Mouse (Mus musculus) right cerebral cortex, postnatal 10 days (tissue): ENCODE measurements around the gene Atxn1.

Source experiments
- DNase-seq, 2 experiments: peaks; one replicate each; pipeline ENCODE4 v3.0.0; 2021; ENCODE audit warnings: low spot score in 2 of 2

Gene Atxn1

DNA sequence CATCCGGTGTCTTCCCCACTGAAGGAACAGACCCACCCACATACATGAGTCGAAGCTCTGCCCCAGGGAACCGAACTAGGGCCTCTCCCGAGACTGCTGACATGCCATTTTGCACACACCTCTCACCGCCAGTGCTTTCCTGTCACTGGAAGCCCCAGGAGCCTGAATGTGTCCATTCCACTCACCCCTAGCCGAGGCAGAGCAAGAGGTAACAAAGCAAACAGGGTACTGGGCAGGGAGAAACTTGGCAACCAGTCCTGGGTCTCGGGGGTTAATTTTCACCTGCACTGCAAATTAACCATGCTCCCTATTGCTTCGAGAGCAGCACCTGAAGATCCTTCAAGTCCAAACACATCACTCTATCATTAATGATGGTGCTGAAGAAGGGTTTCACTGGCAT, 64.0 kb downstream of the Atxn1 start:
- DNase-seq, result no peak

- no peak for DNase-seq
These were observed 67.2 kb downstream of the Atxn1 start for GRCm38 (mm10) chr13:45897571-45897970.

DNA sequence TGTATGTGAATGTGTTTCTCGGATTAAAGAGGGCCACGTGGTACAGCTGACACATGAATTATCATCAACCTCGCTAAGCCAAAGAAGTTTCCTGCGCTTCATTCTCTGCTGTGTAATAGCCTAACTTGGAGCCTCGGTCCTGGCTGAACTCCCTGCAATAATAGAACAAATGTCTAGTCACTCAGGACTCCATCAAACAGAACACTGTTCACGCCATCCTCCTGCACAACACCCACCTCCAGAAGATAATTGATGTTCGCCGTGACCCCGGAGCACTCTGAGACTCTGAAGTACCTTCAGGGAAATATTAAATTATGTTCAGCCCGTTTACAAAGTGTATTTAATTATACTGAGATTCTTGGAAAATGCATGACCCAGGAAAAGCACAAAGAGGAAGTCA, 70.0 kb downstream of the Atxn1 start:
- no peak for DNase-seq

- DNase-seq, result no peak
These were observed 70.6 kb downstream of the Atxn1 start for GRCm38 (mm10) chr13:45894234-45894633.

GRCm38 (mm10) chr13:45891073-45891472, 73.7 kb downstream of the Atxn1 start:
- DNase-seq, result no peak

DNA sequence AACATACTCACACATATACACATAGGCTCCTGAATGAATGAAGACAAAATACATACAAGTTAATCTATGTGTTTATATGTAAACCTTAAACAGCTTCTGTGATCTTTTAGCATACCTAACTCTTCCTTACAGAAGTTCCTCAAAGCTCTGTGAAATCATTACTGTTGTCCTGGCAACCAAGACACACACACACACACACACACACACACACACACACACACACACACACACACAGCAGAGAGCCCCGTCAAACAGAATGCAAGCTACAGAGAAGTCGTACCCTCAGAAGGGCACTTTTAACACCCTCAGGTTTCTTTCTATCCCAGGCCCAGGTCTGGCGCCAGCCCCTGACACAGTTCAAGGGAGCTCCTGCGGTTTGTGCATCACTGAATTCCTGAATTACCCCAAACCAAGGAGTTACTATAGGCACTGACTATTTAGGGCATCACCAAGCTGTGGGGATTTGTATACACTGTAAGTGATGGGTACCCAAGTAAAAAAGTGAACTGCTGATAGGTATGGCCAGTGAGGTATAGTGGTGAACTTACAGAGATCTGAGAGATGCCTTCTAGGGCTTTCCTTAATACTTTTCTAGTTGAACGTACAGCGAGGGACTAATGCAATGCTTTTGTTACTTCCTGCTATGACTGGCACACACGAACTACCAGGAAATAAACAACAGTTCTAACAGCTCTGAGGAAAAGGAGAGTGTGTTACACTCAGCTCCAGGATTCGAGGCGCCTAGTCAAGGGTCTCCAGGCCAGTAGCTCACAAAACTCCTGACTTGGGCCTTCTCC, 75.7 kb downstream of the Atxn1 start:
- DNase-seq, result no peak

DNA sequence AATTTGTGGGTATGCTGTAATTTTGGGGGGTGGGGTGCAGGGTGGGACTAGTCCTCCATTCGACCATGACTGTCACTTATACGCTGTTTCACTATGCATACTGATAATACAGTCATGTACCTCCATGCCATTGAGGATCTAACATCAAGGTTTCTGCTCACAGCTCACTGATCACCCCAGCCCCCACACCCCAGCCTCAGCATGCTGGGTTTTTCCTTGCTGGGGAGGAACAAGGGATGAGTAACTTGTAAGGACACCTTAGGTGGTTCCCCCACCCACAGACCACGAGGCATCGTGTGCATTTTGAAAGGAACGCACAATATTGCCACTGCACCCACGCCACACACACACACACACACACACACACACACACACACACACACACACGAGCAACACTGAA, 79.9 kb downstream of the Atxn1 start:
- no peak for DNase-seq

DNA sequence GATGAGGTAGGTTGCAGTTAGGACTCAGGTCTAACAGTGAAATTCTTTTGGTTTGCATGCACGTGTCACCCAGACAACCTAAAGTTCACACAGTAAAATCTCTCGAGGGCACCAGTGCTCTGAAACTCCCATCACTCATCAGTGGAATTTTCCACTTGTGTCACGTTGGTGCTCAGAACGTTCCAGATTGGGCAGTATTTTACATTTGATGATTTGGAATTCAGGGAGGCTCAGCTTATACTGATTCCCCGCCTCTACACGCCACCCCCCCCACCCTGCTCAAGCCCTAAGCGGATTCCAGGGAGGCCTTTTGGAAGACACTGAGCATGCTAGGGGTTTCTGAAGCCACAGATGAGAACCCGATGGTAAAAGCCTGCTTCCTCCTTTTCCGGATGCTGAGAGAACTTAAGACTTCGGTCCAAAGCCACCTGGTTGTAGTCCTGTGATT, 81.0 kb downstream of the Atxn1 start:
- DNase-seq, result no peak

GRCm38 (mm10) chr13:45882976-45883440, 81.8 kb downstream of the Atxn1 start:
- DNase-seq, result no peak

GRCm38 (mm10) chr13:45880543-45880845, 84.3 kb downstream of the Atxn1 start:
- no peak for DNase-seq

GRCm38 (mm10) chr13:45879746-45880542, 84.9 kb downstream of the Atxn1 start:
- DNase-seq, result no peak

- no peak for DNase-seq
These were observed 87.9 kb downstream of the Atxn1 start for GRCm38 (mm10) chr13:45876939-45877338.

DNA sequence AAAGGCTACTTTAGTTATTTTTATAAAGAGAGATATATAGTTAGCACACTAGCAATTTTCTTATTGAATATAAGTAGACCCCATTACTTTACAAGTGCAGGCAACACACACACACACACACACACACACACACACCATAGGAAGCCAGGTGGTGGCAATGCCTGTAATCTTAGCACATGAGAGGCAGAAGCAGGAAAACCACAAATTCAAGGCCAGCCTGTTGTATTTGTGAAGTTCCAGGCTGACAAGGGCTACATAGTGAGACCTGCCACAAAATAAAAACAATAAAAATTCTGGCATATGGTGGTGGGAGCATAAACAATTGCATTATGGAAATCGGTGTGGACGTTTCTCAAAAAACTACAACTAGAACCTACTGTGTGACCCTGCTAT, 88.4 kb downstream of the Atxn1 start:
- no peak for DNase-seq

- DNase-seq, result no peak
These were observed 89.0 kb downstream of the Atxn1 start for GRCm38 (mm10) chr13:45875686-45876367.

DNA sequence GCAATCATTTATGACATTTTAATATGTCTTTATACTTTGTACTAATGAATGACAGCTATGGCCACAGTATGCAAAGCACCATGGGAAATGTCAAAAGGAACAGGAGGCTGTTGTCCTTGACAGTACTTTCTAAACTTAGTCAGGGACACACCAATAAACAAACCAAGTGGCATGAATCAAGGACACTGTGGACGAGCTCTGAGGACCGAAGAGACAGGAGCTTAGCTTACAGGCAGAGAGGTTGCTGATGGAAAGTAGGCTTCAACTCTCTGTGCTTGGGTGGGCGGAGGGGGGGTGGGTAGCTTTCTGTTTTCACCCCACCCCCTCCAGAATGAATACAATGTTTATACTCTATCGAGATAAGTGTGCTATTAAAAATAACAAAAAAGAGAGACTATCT, 90.6 kb downstream of the Atxn1 start:
- no peak for DNase-seq

DNA sequence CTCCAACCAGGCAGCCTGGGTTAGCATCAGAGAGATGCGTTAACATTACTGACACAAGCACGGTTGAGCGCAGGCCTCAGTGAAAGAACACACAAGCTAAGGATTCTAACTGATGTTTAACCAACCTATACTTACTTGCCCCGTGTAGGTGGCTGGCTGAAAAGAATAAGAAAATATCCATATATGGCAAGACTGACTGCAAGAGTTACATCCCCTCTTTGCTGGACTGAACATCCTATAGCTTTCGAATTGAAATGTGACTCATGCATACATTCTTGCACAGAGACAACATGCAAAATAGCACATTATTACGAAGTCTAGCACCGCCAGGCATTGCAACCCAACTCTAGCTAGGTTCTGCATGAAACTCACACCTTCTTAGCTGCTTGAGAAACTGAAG, 91.8 kb downstream of the Atxn1 start:
- no peak for DNase-seq

GRCm38 (mm10) chr13:45872041-45872746, 92.6 kb downstream of the Atxn1 start:
- no peak for DNase-seq

DNA sequence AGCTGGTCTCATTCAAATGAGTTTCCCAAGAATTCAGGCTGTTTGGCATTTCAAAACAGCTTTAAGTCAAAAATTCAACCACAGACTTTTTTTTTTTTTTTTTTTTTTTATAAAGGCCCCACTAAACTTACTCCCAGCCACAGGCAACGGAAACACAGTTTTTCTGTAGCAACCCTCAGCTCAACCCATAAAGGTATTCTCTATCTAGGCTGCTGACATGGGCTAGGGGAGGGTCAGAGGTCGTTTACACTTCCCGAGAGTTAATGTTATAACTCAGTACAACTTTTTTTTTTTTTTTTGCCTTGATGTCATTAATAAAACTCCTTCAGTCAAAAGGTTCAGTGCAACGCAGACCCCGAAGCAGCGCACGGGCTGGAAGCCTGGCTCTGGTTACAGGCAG, 93.3 kb downstream of the Atxn1 start:
- DNase-seq, result no peak

DNA sequence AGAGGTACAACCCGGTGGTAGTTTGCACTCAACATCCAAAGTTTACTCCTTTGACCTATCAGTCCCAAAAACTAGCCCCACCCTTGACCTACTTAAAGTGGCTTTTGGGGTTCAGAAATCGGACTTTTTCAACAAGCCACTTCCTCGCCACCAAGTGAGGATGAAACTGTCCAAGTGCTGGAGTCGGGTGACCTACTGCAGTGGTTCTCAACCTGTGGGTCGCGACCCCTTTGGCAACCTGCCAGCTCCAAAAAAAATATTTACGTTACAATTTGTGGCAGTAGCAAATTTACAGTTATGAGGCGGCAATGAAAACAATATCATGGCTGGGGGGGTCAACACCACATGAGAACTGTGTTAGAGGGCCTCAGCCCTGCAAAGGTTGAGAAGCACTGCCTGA, 95.9 kb downstream of the Atxn1 start:
- no peak for DNase-seq

GRCm38 (mm10) chr13:45867273-45867672, 97.5 kb downstream of the Atxn1 start:
- DNase-seq, result peak; percentile 50 to 64

DNA sequence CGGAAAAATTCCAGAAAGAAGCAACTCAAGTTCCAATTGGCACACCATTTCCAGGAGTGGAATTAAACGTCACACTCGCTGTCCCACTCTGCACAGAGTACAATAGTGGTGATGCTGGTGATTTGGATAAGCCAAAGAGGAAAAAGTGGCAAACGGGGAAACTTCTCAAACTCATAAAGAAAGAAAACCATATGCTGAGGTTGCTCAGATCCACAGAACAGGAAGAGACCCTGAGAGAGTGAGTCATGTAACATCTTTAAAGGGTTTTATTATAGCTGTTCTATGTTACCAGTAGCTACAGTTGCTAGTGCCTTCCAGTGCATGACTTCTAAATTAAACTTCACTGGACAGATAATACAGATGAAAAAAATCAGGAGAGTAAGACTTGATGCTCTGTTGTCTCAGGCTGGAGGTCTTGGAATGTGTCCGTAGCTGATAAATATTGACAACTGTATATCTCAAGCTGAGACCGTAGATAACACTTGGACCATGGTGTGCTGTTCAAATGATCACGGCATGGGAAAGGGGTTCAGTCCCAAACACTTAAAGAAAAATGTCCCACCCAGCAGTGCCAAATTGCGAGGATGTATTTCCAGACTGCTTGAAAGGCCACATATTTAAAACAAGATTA, 98.1 kb downstream of the Atxn1 start:
- DNase-seq, result no peak
